Mouse (Mus musculus) liver, postnatal 0 days (tissue): Measurements from ENCODE around the gene Grk6.

ENCODE experiments used
- CTCF ChIP-seq: sonication (generic); IDR thresholded peaks from 2 replicates; pipeline ENCODE4 v1.5.1; 2016; ENCODE audit warnings: antibody characterized with exemption, low read depth
- EP300 ChIP-seq: IDR thresholded peaks from 2 replicates; pipeline ENCODE4 v1.6.1; 2016; ENCODE audit warnings: antibody characterized with exemption, low read depth, mild to moderate bottlenecking

- TF ChIP-seq CTCF (no peak), EP300 (no peak)
Measured at GRCm38 (mm10) chr13:55462965-55463364, 18.1 kb downstream of the Grk6 start.
